Mouse (Mus musculus): ENCODE data around the gene Ndufa6. TPM values are rescaled to one million over a fixed set of nuclear protein-coding genes. Genes with fewer than 3 reads are reported as not detected.

Ndufa6 gene
- total RNA-seq, 2 experiments from 2014 or later, result 577 to 610 TPM

GRCm38 (mm10) chr15:82343368-82344287 lies 10.5 kb downstream of the Ndufa6 start:
- intact Hi-C loops (cut with DNase I), result no loop called here
- DNase-seq, result no peak

DNA sequence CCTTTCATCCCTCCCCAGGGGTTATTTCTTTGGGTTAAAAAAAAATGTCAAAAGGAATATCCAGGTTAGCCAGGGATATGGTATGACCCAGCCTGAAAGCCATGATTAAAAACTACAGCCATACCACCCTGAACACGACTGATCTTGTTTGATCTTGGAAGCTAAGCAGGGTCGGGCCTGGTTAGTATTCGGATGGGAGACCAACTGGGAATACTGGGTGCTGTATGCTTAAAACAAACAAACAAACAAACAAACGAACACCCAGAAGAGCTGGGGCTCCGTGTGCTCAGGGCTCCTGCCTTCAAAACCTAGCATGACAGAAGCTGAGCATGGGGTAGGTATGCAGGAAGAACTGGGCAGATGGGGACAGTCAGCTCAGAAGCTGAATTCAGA lies 11.6 kb downstream of the Ndufa6 start:
- intact Hi-C loops (cut with DNase I), result no loop called here
- DNase-seq, result no peak

DNA sequence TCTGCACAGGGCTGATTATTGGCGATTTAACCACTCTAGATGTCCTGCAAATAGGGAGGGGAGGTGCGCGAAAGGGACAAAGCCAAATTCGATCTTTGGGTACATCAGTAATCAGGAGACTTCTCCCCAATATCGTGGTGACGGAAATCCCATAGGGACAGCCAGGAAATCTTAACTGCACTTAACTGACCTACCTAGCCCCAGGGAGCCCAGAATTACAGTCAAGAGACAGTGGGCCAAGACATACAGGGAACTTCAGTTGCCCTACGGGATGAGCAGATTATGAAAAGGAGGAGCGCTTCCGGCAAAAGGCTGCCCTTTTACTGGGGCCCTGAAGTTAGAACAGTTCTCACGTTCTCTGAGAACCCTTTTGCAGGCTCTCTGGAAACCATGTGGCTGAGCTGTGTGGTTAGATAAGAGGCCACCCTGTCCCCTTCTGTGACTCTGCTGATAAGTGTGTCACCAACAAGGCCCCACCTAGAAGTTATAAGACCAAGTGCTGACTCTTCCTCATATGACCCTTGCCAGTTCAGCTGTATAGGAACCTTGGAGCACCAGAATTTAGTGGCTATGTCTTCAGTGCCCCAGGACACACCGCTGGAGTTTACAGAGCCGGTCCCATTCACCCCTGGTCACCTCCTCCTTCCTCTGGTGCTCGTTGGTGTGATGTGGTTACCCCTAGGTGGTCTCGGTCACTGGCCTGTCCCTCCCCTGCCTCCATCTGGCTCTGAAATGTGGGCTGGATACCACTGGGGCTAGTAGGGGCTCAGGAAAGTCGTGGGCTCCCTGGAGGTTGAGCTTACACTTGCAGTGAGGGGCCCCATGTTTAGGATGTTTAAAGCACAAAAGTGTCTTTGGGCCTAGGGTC lies 12.2 kb downstream of the Ndufa6 start:
- intact Hi-C loops (cut with DNase I), result no loop called here
- DNase-seq, result no peak

GRCm38 (mm10) chr15:82341036-82341501 lies 13.1 kb downstream of the Ndufa6 start:
- intact Hi-C loops (cut with DNase I), result no loop called here
- peak; percentile 71 to 74 for DNase-seq

- intact Hi-C loops (cut with DNase I), result no loop called here
- no peak for DNase-seq
These were observed 13.6 kb downstream of the Ndufa6 start for GRCm38 (mm10) chr15:82340414-82341035.

GRCm38 (mm10) chr15:82339634-82340254 lies 14.4 kb downstream of the Ndufa6 start:
- no peak for DNase-seq
- intact Hi-C loops (cut with DNase I), result no loop called here

GRCm38 (mm10) chr15:82339150-82339549 lies 15.0 kb downstream of the Ndufa6 start:
- no peak for DNase-seq
- intact Hi-C loops (cut with DNase I), result no loop called here

GRCm38 (mm10) chr15:82338593-82339112 lies 15.5 kb downstream of the Ndufa6 start, which contains the start of the genes Naga, Pheta2 and Smdt1:
Gene Naga, minus strand, starts transcription at chr15:82338925.
Gene Pheta2, plus strand, starts transcription at chr15:82338942.
Gene Smdt1, plus strand, starts transcription at chr15:82338959.
- intact Hi-C loops (cut with DNase I), result no loop called here
- DNase-seq, result peak; percentile 98 to 99

DNA sequence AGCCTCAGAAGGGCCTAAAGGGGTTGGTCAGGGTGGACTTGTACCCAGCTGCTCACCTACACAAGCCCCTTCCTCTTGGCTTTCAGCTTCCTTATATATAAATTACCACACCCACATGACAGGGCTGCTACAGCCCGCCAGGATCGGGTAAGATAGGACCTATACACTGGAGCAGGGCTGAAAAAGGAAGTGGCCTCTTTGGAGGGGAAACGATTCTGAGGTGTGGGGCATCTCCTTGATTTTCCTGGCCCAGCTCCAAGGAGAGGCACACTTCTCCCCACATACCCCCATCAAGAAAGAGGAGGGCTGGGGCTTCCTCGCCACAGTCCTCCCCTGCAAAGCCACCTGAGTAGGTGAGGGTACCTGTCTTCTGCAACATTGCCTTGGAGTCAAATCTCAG lies 16.2 kb downstream of the Ndufa6 start:
- no peak for DNase-seq
- intact Hi-C loops (cut with DNase I), result no loop called here

GRCm38 (mm10) chr15:82336629-82337028 lies 17.5 kb downstream of the Ndufa6 start:
- intact Hi-C loops (cut with DNase I), result no loop called here
- no peak for DNase-seq

DNA sequence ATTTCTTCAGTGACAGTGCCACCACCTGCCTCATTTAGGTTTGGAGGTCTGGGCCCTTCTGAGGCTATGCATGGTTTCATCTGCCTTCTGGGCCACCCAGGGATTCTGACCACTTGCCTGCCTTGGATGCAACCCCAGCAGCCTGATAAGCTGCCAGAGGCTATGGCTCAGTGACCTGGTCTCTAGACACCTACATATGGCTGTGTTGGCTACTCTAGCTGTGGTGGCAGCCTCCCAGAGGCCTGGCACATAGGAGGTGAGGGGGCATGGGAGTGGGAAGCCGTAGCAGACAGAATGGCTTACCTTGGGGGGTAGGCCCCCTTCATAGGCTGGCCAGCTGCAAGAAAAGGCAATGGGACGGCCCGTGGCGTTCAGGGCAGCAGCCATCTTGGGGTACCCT lies 18.9 kb downstream of the Ndufa6 start:
- intact Hi-C loops (cut with DNase I), result no loop called here
- DNase-seq, result no peak

- intact Hi-C loops (cut with DNase I), result no loop called here
These were observed 28.7 kb downstream of the Ndufa6 start for GRCm38 (mm10) chr15:82325382-82325781.

DNA sequence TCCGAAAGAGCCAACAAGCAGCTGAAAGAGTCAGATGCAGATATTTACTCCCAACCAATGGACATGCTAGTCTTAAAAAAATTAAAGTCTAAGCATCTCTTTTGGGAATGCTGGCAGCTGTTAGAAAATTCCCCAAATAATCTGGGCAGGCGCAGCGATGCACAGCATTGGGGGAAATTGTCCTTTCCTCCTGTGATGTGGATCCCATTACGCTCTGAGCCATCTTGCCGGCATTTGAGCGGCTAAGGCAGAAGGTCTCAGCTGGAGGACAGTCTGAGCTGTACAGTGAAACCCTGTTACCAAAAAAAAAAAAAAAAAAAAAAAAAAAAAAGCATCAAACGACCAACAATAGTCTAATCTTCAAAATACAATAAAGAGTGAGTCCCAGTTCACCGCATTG lies 31.9 kb downstream of the Ndufa6 start:
- intact Hi-C loops (cut with DNase I), result no loop called here
- no peak for DNase-seq

More at GRCm38 (mm10) chr15:82325382-82325781, 28.7 kb downstream of the Ndufa6 start:
- no peak for DNase-seq

DNA sequence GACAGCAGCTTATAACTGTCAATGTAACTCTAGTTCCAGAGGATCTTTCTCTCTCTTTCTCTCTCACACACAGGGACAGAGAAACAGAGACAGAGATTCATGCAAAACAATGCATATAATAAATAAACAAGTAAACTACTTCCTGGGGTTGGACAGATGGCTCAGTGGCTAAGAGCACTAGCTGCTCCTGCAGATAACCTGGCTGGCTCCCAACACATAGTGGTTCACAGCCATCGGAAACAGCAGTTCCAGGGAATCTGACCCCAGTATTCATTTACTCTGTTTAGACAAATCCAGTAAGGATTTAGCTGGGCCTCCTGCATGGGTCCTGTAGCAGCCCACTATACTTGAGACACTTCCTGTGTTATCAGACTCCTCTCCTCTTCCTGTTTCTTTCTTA lies 34.5 kb downstream of the Ndufa6 start:
- intact Hi-C loops (cut with DNase I), result no loop called here
- DNase-seq, result no peak

DNA sequence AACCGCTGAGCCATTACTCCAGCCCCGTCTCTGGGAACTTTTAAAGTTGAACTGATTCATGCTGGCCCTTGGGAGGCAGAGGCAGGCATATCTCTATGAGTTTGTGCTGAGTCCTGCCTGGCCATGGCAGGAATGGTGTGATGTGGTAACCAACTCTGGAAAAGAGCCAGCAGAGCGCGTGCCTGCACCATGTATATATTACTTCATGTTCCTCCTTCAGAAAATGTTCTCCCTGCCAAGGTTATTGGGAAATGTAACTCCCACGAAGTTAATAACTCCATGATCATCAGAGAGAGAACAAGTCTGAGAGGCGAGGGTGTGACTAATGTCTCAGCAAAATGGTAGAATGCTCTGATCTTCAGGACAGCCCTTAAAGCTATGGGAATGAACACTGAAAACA lies 36.3 kb downstream of the Ndufa6 start:
- intact Hi-C loops (cut with DNase I), result no loop called here
- no peak for DNase-seq

- no peak for DNase-seq
- intact Hi-C loops (cut with DNase I), result no loop called here
These were observed 45.7 kb downstream of the Ndufa6 start for GRCm38 (mm10) chr15:82308416-82308815.

DNA sequence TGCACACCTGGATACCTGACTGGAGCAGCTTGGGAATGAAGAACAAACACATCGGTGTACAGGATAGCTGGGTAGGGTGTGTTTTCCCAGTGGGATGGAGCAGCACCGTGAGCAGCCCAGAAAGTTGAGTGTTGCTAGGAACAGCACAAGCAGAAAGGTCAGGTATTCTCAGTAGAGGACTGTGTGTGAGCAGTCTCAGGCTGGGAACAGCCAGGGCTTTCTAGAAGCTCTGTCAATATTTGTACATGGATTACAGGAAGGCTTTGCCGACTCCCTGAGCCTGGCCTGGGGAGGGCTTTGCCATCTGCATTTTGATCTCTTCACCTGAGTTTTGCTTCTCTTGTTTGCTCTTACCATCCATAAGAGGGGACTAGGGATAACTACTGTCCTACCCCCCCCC lies 47.0 kb downstream of the Ndufa6 start:
- no peak for DNase-seq
- intact Hi-C loops (cut with DNase I), result no loop called here

Measured in heart, postnatal 14 days (tissue).